ENCODE assay signal across 19 mouse cellular contexts in the genomic region with DNA sequence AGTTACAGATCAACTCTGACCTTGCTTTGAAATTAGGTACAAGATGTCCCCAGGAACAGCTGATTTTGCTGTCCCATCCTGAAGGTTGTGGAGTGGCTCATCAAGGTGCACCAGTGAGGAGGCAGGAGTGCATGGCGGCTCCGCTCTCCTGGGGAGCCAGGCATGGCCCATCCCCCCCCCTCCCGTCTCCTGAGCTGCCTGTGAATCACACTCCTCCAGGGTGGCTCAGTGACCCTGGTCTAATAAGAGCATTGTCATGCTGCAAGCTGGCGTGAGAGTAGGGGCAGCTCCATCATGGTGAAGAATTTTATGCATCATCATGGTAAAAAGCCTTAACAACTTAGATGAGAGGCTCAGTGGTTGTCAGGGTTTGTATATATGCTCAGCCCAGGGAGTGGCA. TPM values are rescaled to one million over a fixed set of nuclear protein-coding genes. Genes with fewer than 3 reads are reported as not detected.
"Had no signal": no experiment of that assay in that cellular context is flagged by ENCODE, and none has a peak within 500 bp of the region (broad histone marks: within the 10 kb centered on the region; RNA-seq: fewer than 3 reads in every experiment).

No protein-coding gene starts in this region.

- H3K4me2 ChIP-seq: limb, embryonic 12.5 days; limb, embryonic 15.5 days; liver, embryonic 11.5 days; lung, embryonic 14.5 days; neural tube, embryonic 12.5 days; neural tube, embryonic 15.5 days had no signal

- H3K9me3 ChIP-seq: limb, embryonic 12.5 days; limb, embryonic 15.5 days; midbrain, embryonic 10.5 days; neural tube, embryonic 12.5 days; neural tube, embryonic 15.5 days had no signal

- H3K4me3 ChIP-seq: limb, embryonic 12.5 days; limb, embryonic 15.5 days; megakaryocyte, embryonic 14.5 days; midbrain, embryonic 10.5 days; neural tube, embryonic 12.5 days; neural tube, embryonic 15.5 days had no signal

- H3K27me3 ChIP-seq: limb, embryonic 15.5 days; neural tube, embryonic 15.5 days had no signal

- H3K9ac ChIP-seq: limb, embryonic 12.5 days; limb, embryonic 15.5 days; liver, embryonic 14.5 days; liver, postnatal 0 days; lung, embryonic 14.5 days; neural tube, embryonic 12.5 days; neural tube, embryonic 15.5 days had no signal

- DNase-seq: kidney, adult 11 months; kidney, adult 9 months; kidney, postnatal 14 days; left cerebral cortex, postnatal 4 days; liver, postnatal 0 days; lung, embryonic 14.5 days; lung, postnatal 36 days; midbrain, embryonic 14.5 days; thymus, adult 18-20 months; thymus, postnatal 36 days had no signal

- H3K4me1 ChIP-seq: limb, embryonic 12.5 days; limb, embryonic 15.5 days; neural tube, embryonic 12.5 days; neural tube, embryonic 15.5 days had no signal

- H3K27ac ChIP-seq: limb, embryonic 12.5 days; limb, embryonic 15.5 days; liver, embryonic 14.5 days; midbrain, embryonic 10.5 days; neural tube, embryonic 12.5 days; neural tube, embryonic 15.5 days had no signal

- ATAC-seq: liver, postnatal 0 days; lung, postnatal 0 days had no signal

- H3K36me3 ChIP-seq: limb, embryonic 12.5 days; limb, embryonic 15.5 days; midbrain, embryonic 10.5 days; neural tube, embryonic 12.5 days; neural tube, embryonic 15.5 days had no signal

RNA-seq across cellular contexts. Expression of a gene that starts 11.2 kb away (rescaled TPM):
- polyA plus RNA-seq: liver, postnatal 0 days had no signal
